Mouse (Mus musculus) brain, embryonic 14.5 days (tissue): ENCODE results near the gene Hnrnpdl.

ENCODE experiments used
- CTCF ChIP-seq: fragments of 200-500 bp; IDR thresholded peaks from 2 replicates; pipeline ENCODE4 v1.5.1; 2012; ENCODE audit warnings: inconsistent platforms, mild to moderate bottlenecking, moderate library complexity, borderline replicate concordance; ENCODE audit not compliant: insufficient read depth, insufficient read length; ENCODE audit errors: extremely low read depth
- POLR2A ChIP-seq: fragments of 200-500 bp; IDR thresholded peaks from 2 replicates; pipeline ENCODE4 v1.6.1; 2012; ENCODE audit warnings: mild to moderate bottlenecking, inconsistent platforms, borderline replicate concordance; ENCODE audit not compliant: poor library complexity, insufficient read depth, insufficient read length, severe bottlenecking; ENCODE audit errors: extremely low read depth

- no peak for TF ChIP-seq POLR2A
- no peak for TF ChIP-seq CTCF
These were observed 40.4 kb upstream of the Hnrnpdl start for GRCm38 (mm10) chr5:100079931-100080275.
